Mouse (Mus musculus) erythroblast, embryonic 14.5 days (primary cell): ENCODE results near the gene Rab5c. TPM values are rescaled to one million over a fixed set of nuclear protein-coding genes. Genes with fewer than 3 reads are reported as not detected.

ENCODE experiments used
- H3K27me3 ChIP-seq: 2 replicates; pipeline ENCODE4 v1.6.1; 2012; ENCODE audit warnings: inconsistent platforms; ENCODE audit not compliant: control insufficient read depth
- H3K36me3 ChIP-seq: 2 replicates; pipeline ENCODE4 v1.6.1; 2012; ENCODE audit warnings: mild to moderate bottlenecking, inconsistent platforms; ENCODE audit not compliant: control insufficient read depth
- H3K4me1 ChIP-seq: 2 replicates; pipeline ENCODE4 v1.6.1; 2012; ENCODE audit warnings: inconsistent platforms; ENCODE audit not compliant: control insufficient read depth
- H3K4me3 ChIP-seq: replicated peaks from 2 replicates; pipeline ENCODE3; 2012; ENCODE audit warnings: moderate library complexity, mild to moderate bottlenecking, inconsistent platforms
- H3K9me3 ChIP-seq: 2 replicates; pipeline ENCODE4 v1.6.1; 2012; ENCODE audit warnings: low read length, inconsistent platforms, mixed read lengths; ENCODE audit not compliant: control insufficient read depth
- GATA1 ChIP-seq: IDR thresholded peaks from 2 replicates; pipeline ENCODE4 v1.6.1; 2012; ENCODE audit warnings: low read length, inconsistent platforms, mixed read lengths
- TAL1 ChIP-seq: IDR thresholded peaks from 3 replicates; pipeline ENCODE4 v1.6.1; 2012; ENCODE audit warnings: low read length, inconsistent platforms, mixed read lengths
- polyA plus RNA-seq: library from polyadenylated mRNA; stranded (reverse); fragments of >175 nt; gene quantifications from 2 replicates; pipeline ENCODE4 v1.2.3, GENCODE M21; 2012

Gene Rab5c
- polyA plus RNA-seq, 1 experiment = 82.1 TPM

DNA sequence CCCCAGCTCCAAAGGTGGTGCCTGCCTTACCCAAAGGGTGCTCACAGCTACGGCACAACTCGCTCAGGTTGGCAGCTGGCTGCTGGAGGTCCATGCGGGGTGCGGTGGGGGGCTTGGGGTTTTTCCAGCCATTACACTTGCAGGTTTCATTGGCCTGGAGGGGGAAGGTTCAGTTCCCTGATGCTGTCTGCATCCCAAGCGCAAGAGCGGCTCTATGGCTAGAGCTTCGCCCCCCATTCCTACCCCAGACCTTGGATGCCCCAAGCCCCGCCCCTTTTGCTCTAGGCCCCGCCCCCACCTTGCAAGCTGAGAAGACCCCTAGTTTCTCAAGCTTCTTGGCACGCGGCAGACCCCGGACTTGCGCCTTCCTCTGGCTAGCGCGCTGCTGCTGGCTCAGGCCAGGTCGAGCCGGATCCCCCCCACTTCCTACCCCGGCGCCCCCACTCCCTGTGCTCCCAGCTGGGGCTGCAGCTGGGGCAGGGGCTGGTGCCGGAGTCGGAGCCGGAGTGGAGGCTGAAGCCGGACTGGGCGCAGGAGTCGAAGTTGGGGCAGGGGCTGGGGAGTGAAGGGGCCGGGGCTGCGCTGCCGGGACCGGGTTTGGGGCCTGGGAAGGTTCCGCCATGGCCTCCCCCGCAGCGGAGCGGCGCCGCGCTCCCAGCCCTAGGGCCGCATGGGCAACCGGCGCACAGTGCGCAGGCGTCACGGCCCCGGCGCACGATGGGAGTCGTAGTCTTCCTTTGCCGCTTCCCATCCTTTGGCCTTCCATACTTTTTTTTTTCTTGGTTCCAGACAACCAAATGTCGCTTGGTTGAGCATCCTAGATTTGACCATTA is 26.0 kb downstream of the Rab5c start, which contains the start of gene Kat2a:
Kat2a (minus strand) TSS at position 683 of the 833 bp plus-strand sequence.
- peak within 1 kb of the TSS; percentile 75 for H3K4me3 ChIP-seq
- peaks cover 73% of the 10 kb centered on the region for H3K36me3 ChIP-seq
- H3K27me3 ChIP-seq = no peaks in the 10 kb centered on the region
- H3K4me1 ChIP-seq = peaks cover 50% of the 10 kb centered on the region
- no peaks in the 10 kb centered on the region for H3K9me3 ChIP-seq
- TF ChIP-seq GATA1 = no peak

- Histone ChIP-seq H3K36me3 (peaks cover 72% of the 10 kb centered on the region), H3K4me3 (no peak overlapping the region), H3K4me1 (peaks cover 50% of the 10 kb centered on the region), H3K9me3 (no peaks in the 10 kb centered on the region), H3K27me3 (no peaks in the 10 kb centered on the region)
- TF ChIP-seq GATA1 = no peak
- no peak for TF ChIP-seq TAL1
Observed at GRCm38 (mm10) chr11:100710977-100711376, 27.0 kb downstream of the Rab5c start.

- TF ChIP-seq GATA1 (no peak), TAL1 (no peak)
- peaks cover 72% of the 10 kb centered on the region for H3K36me3 ChIP-seq
Observed at GRCm38 (mm10) chr11:100710528-100710927, 27.5 kb downstream of the Rab5c start.

DNA sequence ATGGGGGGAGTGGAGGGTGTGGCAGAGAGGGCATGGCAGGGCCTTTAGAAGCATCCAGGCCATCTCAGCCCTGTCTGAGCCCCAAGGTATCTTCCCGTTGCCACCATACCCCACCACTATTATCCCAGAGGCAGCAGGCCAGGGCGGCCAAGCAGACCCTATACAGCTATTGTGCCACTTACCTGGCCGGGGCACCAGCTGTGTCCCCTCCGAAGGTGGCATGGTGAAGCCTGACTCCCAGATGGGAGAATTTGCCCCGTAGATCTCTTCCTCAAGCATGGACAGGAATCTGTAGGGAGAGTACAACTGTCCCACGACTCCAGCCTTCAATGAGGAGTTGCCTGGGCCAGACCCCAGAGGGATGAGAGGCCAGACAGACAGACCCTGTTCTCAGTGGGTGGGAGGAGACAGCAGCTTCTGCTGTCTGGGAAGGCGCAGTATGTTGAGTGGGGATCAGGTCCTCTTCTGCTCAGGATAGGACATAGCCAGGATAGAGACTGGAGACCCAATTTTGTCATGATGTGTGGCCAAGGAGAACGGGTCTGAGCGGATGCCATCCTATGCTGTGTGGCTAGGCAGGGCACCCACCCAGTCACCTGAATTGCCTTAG is 28.7 kb downstream of the Rab5c start:
- Histone ChIP-seq H3K27me3 (no peaks in the 10 kb centered on the region), H3K36me3 (peaks cover 69% of the 10 kb centered on the region), H3K4me3 (no peak overlapping the region), H3K4me1 (peaks cover 40% of the 10 kb centered on the region), H3K9me3 (no peaks in the 10 kb centered on the region)
- TF ChIP-seq GATA1 (no peak), TAL1 (no peak)

More at GRCm38 (mm10) chr11:100710528-100710927, 27.5 kb downstream of the Rab5c start:
- Histone ChIP-seq H3K4me1 (peaks cover 50% of the 10 kb centered on the region), H3K27me3 (no peaks in the 10 kb centered on the region), H3K9me3 (no peaks in the 10 kb centered on the region), H3K4me3 (no peak overlapping the region)

GRCm38 (mm10) chr11:100705095-100705747 is 32.8 kb downstream of the Rab5c start:
- H3K4me1 ChIP-seq = peaks cover 30% of the 10 kb centered on the region
- no peak overlapping the region for H3K4me3 ChIP-seq
- H3K9me3 ChIP-seq = no peaks in the 10 kb centered on the region
- TF ChIP-seq TAL1 (no peak), GATA1 (no peak)
- no peaks in the 10 kb centered on the region for H3K27me3 ChIP-seq
- H3K36me3 ChIP-seq = peaks cover 51% of the 10 kb centered on the region

DNA sequence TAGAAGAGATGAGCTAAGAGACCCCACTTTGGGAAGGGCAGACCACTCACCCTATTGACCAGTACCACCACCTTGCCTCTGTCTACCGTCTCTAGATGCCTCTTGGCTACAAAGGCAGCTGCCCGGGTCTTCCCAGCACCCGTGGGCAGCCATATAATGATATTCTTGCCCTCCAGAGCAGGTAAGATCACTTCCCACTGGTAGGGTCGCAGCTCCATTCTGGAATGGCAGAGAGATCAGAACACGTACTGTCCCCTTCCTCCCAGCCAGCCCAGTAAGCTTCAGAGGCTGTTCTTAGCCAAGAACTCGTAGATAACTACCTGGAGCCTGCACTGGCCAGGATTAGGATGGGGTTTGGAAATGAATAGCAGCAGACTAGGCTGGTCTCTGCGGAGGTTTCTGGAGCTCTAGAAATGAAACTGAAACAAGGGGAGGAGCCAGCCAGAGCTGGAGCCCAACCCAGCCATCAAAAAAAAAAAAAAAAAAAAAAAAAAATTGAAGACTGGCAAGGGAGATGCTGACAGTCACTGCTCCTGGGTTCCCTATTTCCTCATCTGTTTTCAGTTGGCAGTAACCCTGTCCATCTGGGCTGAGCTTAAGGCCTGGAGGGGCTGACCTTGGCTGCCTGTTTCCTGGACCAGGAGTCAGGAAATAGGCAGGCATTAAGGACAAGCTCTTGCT is 34.0 kb downstream of the Rab5c start, which contains the start of gene Dhx58:
Dhx58 (minus strand) TSS at position 421 of the 681 bp plus-strand sequence.
- H3K27me3 ChIP-seq = no peaks in the 10 kb centered on the region
- peaks cover 30% of the 10 kb centered on the region for H3K4me1 ChIP-seq
- TF ChIP-seq TAL1 (no peak), GATA1 (no peak)
- H3K36me3 ChIP-seq = peaks cover 40% of the 10 kb centered on the region
- peak within 1 kb of the TSS; percentile 31 for H3K4me3 ChIP-seq
- no peaks in the 10 kb centered on the region for H3K9me3 ChIP-seq

DNA sequence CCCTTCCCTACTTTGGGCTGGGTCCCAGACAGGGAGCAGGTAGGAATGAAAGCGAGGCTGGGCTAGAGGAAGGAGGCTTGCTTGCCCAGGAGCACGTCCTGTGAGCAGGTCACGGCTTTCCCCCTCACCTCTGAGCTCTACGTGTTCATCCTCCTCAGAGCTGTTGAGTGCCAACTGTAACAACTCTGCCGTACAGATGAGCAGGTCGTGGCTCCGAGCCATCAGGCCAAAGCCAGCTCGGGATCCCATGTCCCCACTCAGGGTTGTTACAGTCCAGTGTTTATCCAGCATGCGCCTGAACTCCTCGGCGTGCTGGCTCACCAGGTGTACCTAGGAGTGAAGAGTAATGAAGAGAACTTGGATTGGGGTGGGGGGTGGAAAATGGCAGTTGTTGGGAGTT is 34.6 kb downstream of the Rab5c start:
- Histone ChIP-seq H3K9me3 (no peaks in the 10 kb centered on the region), H3K36me3 (peaks cover 34% of the 10 kb centered on the region), H3K27me3 (no peaks in the 10 kb centered on the region), H3K4me1 (peaks cover 30% of the 10 kb centered on the region), H3K4me3 (no peak overlapping the region)
- no peak for TF ChIP-seq GATA1

DNA sequence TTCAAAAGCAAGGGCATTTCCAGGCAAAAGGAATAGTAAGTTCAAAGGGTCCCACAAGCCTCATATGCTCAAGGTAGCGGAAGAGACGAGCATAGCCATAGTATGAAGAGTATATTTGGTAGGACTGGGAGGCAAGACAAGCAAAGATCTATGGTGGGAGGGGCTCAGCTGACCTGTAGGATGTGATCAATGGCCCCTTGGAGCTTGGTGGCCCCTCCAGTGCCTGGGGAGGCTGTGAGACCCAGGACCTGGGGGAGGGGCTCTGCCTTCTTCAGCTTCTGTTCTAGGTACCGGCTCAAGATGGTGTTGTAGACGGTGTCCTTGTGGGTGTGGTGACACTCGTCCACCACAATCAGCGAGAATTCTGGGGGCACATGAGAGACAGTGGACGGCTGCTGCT is 35.1 kb downstream of the Rab5c start:
- H3K36me3 ChIP-seq = peaks cover 29% of the 10 kb centered on the region
- H3K27me3 ChIP-seq = no peaks in the 10 kb centered on the region
- H3K4me3 ChIP-seq = peak overlapping the region; percentile 48
- H3K4me1 ChIP-seq = peaks cover 30% of the 10 kb centered on the region
- H3K9me3 ChIP-seq = no peaks in the 10 kb centered on the region
- no peak for TF ChIP-seq TAL1
- no peak for TF ChIP-seq GATA1
